Mouse (Mus musculus) right cerebral cortex, postnatal 25 days (tissue): ENCODE measurements at regions not wholly inside any gene's neighbourhood (a gene's known extent, or its start where the extent isn't known, plus 50 kb on each side); places are given as distances from the start of the nearest gene placed in this dataset.
A peak's percentile ranks its signal among the peaks of the same experiment; 100 is the strongest.

Source experiments
- DNase-seq: peaks from one replicate; pipeline ENCODE4 v3.0.0; 2022

DNA sequence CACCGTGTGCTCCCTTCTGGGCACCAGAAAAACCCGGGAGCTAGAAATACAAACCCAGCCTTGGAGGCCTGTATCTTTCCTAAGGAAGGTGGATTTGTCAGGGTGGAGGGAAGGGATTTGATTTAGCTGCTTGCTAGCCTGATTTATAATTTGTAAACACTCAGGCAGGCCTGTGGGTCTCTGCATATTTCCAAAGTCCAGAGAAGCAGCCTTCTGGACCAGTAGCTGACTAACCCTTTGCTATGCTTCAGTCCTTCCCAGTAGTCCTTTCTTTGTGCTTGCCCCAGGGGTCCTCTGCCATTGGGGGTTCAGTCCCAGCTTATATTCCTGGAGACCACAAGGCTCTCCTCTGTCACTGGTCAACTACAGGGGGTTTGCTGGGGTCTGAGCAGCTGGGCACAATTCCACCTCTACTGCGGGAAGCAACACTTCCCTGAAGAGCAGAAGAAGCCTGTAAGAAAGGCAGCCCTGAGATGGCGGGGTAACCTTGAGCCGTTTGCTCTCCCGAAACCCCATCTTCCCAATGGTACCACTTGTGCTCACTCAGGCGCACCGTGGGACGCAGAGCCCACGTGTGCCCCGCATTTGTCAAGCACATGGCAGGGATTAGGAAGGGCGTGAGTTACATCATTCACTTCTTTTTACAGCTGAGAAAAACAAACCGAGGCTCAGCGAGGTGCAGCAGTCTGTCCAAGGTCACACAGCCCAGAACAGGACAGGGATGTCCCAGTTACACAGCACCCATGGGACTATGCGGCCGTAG lies 85.7 kb downstream of the 1700001O22Rik start:
- DNase-seq, result no peak

DNA sequence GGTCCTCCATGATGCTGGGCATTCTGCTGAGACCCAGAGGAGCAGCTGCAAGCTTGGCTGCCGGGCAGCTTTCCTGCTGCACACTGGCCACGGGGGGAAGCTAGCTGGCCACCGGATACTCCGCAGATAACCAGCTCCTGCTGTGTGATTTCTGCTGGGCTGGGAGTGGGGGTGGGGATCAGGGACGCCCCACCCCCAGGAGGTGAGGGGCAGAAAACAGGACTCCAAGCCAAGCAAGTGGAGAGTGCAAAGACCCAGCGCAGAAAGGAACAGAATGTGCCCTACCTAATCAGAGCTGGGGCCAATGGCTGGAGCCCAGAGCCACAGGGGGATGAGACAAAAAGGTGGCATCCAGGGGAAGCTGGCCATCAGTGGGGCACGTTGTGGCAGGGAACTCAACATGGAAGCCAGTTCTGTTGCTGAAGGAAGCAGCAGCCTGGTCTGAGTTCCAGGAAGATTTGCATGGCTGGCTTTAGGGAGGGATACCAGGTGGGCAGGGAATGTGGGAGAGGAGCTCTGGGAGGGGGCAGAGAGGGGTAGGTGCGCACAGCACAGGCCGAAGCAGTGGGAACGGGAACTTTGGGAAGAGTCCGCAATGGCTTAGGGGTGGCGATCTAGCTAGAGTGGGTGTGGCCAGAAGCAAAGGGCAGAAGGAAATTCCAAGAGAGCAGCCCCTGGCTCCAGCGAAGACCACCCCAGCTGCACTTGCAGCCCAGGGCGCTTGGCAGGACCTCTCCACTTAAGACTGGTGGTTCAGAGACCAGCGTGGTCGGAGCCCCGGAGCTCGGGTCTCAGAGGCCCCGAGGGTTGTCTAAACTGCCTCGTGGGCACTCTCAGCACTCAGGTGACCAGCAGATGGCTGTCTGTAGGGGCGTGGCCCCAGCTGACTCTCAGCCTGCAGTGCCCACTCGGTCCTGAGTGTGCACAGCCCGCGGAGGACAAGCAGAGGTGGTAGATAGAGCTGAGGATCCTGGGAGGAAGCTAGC lies 86.6 kb downstream of the 1700001O22Rik start:
- no peak for DNase-seq

DNA sequence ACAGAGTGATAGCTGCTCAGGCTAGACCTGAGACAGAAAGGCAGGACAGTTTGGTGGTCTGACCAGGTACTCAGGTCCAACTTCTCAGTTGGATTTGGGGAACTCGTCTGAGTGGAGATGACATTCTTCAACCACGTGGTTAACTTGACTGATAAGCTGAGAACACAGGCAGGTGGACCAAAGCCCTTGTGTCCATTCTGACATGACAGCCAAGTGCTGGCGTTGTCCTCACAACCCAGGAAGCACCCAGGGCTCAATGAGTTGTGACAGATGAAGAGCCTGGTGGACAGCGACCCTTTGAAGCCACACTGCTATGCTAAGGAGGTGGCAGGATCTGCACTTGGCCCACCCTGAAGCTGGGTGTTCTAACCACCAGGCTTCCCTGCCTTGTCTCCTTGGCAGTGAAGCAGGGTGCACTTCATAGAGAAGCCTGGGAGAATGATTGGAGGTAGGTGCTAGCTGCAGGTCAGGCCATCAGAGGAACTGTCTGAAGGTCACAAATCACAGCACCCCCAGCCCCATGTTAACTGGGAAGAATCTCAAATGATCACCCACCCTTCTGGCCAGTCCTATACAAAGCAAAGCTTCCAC lies 87.6 kb downstream of the 1700001O22Rik start:
- no peak for DNase-seq

DNA sequence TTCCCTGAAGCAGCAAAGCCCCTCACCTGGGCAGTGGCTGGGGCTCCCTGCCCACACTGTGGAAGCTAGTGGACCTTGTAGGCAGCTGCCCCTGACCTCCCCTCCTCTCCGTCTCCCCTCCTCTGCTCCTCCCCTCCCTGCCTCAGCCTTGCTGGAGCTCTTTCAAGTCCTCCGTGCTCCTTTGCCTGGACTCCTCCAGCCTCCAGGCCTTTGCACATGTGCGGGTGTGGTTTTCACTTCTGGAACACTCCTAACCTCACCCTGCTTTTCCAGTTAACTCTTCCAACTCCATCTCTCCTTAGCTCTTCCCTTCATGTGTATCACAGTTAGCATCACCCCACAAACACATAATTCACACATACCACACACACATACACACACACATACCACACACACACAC lies 89.9 kb downstream of the 1700001O22Rik start:
- DNase-seq, result no peak

DNA sequence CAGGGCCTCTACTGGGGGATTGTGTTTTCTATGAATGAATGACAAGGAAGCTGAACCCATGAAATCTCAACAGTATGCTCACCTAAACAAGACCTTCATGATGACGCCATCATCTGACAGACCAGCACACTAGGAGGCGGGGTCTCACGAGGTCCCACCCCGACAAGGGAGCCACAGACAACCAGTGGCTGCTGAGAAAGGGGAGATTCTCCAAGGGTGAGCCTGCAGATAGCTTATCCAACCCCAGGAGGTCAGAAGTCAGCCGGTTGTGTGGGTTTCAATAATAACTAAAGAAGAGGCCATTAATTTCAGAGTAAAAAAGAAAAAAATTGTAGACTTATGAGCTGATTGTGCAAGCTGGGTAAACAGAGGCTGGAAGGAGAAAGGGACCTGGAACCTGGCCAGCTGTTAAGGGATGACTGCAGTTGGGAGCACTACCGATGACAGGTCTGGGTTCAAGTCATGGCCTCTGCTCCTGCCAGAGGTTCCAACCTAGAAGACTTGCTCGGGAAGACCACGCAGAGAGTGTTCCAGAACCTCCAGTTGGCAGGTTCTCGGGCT lies 90.5 kb downstream of the 1700001O22Rik start:
- no peak for DNase-seq

DNA sequence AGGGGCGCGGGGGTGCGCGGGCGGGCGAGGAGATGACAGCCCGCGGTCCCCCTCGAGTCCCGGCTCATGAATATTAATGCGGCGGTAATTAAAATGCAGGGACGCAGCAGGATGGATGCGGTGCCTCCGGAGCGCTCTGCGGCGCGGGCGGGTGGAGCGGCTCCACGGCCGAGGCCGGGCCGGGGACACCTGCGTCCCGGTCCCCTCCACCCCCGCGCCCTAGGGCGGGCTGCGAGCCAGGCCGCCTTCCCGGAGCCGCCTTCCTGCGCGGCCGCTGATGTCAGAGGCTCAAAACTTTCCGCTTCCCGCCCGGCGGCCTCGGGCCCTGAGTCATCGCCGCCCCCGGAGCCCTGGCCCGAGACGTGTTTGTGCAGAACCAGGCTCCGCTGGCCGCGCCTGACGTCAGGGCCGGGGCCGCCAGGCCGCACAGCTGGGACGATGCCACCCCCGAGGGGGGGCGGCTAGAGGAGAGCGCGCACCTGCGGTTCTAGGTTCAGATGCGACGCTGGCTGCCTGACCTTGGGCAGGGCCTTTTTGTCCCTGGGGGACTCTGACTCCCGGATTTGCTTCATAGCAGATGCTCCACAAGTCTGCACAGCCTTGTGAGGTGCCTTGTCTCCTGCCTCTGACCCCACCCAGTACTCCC lies 91.5 kb downstream of the 1700001O22Rik start:
- DNase-seq, result peak; percentile 91

DNA sequence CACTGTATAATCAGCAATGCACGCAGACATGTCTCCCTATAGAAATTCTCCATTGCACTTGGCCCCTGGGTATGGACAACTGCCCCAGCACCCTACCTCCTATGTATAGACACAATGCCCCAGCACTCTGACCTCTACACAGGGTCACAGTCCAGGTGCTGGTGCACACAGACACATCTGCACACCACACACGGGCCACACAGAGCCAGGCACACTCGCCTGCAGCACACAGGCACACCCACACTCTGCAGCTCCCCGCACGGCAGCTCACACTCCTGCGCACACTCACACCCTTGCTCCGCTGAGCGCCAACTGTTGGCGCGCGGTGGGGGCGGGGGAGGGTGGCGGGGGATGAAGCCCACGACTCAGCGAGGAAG lies 92.0 kb downstream of the 1700001O22Rik start:
- no peak for DNase-seq

DNA sequence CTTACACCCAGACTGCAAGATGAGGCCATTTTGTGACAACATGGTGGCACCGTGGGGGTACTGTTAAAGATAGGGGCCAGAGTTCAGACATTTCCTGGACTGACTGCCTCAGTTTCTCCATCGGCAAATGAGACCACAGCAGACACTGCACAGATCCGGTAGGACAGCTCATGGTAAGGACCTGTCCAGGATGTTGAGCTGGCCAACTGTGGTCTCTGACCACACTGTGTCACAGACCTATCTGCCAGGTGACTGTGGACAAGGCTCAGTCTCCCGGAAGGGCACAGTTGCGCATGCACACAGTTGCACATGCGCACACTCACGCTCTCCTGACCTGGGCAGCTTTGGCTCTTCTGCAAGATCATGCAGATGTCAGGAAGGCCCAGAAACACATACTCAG lies 92.6 kb downstream of the 1700001O22Rik start:
- DNase-seq, result no peak

DNA sequence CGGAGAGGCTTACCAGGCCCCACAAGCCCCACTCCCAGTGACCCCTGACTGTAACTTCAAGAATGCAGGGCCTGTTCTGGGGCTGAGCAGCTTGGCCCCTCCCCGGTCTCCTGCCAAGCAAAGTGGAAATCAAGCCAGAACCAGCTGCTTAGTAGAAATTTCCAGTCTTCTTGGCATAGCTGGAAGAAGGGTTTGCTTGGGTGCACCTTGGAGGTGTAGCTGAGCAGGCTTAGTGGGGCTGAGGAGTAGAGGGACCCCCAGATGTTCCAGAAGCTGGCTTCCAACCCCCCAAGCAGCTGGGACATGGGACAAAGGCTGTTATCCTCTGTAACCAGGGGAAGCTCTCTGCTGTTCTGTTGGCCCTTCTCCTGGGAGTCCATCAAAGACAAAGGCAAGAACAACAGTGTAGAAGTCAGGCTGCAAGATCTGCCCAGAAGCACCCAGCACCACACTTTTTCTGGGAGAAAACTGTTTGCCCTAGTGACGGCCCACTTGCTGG lies 94.0 kb downstream of the 1700001O22Rik start:
- no peak for DNase-seq

DNA sequence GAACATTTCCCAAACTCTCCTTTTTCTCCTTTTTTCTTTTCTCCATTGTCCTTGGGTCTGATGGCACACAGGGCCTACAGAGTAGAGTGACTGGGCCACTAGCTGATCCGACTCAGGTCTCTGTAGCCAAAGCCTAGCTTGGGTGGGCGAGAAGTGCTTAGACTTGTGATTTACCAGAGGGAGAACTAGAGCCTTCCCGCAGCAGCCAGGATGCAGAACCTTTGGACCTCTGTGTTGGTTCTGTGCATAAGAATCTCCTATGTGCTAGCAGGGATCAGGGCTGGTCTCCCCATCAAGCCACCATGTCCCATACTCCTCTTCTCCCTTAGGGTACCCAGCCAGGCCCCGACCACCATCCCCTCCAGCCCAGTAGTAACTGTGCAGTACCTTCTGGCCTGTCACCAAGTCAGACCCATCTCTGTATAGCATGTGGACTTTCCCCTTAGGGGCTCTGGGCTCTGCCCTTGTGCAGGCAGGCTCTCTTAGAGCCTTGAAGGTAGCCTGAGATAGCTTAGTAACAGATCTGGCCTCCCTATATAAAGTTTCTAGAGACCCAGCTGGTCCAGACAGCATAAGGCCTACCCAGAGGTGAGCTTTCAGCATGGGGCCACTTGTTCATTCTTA lies 94.6 kb downstream of the 1700001O22Rik start:
- DNase-seq, result no peak

DNA sequence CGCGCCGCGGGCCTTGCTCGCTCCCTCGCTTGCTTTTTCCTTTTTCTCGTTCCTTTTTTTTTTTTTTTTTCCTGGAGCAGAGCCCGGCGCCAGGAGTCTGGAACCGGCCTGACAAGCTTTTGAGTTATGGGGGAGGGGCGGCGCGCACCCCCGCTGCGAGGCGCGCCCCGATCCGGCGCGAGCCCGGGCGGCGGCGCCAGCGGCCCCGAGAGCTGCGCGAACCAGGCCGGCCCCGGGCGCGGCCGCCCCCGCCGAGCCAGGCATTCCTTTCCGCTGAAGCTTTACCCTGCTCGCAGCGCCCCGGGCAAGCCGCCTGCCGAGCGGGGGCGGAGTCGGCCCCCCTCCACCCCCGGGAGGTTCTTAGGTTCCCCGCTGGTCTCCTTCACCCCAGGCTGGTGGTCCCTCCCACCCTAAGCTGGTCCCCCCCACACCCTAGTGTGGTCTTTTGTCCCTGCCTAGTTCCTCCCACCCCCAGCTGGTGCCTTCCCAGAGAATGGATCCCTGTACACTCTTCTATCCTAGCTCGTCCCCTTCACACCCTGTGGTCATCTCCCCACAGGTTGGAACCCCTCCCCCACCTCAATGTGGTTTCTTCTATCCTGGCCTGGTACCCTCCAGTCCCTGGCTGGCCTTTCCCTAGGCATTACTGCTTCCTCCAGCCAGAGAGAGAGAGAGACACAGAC lies 95.3 kb downstream of the 1700001O22Rik start:
- DNase-seq, result peak; percentile 80

DNA sequence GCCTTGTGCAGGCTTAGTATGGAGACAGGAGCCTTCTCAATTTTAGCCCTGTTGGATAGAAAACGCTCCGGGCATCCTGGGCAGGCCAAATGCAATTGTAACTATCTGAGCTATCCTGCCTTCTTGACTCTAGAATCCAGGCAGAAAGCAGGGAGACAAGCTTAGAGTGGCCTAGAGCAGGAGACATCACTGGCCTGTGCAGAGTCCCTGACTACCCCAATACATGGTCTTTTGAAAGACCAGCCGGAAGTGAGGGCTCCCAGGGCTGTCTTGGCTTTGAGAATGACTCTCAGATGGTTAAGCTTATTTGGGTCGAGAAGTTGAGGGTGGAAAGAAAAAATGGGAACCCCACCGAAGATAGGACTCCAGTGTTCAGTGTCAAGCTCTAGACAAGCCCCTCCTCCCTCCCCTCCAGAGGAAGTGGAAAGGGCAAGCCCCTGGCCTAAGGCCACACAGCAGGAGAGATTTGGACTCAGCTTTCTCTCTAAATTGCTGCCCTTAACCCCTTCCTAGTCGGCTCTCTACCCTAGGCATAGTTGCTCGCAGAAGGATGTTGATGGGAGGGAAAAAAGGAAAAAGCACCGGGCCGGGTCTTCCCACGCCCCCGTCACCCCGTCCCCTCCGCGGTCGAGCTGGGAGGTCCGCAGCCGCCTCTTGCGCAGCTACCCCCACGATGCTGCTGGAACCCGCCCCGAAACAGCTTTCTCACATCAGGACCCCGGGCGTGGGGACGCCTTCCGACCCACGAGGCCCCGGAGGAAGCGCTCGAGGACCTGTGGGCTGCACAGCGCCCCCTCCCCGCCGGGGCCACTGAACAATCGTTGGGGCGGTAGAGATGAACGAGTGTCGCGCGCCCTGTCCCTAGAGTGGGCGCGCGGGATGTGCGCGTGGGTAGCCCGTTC lies 96.1 kb downstream of the 1700001O22Rik start:
- DNase-seq, result no peak

DNA sequence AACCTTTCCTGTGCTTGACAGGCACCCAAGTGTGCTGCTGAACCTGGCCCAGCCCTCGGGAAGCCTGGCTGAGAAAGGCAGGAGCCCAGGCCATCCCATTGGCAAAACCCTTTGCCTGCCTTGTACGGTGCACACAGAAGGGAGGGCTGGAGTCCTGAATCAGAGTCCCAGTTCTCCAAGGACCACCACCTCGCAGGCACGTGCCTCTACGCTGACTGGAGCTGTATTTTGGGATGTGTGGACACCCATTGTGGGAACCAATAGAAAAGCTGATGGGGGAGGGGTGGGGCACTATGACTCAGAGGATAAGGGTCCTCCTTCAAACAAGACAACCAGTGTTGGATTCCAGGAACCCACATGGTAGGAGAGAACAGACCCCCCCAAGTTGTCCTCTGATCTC lies 97.4 kb downstream of the 1700001O22Rik start:
- no peak for DNase-seq

DNA sequence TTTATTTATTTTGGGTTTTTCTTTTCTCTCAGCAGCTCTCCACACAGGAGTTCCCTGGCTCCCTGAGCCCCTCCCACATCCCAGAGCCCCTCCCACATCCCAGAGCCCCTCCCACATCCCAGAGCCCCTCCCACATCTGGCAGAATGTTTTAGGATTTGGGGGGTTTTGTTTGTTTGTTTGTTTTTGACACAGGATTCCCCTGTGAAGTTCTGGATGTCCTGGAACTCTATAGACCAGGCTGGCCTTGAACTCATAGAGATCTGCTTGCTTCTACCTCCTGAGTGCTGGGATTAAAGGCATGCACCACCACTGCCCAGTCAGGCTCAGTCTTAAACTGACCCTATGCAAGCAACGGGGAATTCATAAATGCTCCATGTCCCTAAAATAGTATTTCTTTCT lies 100.2 kb downstream of the 1700001O22Rik start:
- DNase-seq, result no peak

DNA sequence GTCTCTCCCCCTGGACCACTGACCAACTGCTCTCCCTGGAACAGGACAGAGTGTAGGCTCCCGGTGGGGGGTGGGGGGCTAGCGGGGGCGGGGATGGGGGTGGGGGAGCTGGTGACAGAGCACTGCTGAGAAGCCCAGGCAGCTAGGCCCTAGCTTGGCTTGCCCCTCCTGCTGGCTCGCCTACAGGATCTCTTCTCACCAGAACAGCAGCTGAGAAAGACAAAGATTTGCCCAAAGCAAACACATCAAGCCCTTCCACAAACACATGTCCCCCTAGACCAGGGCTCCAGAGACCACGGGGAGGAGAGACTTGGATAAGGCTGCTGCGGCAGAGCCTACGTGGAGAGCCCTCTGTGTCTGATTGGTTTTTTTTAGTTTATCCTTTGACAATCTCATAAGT lies 100.8 kb downstream of the 1700001O22Rik start:
- DNase-seq, result no peak

DNA sequence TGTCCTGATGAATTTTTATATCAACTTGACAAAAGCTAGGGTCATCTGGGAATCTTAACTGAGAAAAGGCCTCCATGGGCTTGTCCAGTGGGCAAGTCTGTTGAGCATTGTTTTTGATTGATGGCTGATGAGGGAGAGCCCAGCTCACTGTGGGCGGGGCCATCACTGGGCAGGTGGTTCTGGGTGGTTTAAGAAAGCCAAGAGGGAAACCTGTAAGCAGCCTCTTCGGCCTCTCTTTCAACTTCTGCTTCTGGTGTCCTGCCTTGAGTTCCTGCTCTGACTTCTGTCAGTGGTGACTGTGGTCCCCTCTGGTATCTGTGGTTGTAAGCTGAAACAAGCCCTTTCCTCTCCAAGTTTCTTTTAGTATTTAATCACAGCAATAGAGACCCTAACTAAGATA lies 102.6 kb downstream of the 1700001O22Rik start:
- DNase-seq, result no peak

DNA sequence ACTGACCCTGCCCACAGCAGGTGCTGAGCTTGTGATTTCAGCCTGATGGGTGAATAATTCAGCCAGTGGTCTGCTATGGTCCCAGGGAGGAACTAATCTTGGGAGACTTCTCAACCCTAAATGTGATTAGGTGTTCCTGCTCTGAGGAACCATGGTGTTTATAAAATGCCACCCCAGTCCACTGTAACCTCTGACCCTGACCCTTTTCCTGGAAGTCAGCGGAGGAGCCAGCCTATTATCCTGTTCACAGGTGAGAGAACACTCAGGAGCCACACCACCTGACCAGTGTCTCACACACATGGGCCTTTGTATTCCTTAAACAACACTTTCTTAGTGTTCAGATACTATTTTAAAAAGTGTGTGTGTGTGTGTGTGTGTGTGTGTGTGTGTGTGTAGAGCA lies 103.0 kb downstream of the 1700001O22Rik start:
- no peak for DNase-seq

DNA sequence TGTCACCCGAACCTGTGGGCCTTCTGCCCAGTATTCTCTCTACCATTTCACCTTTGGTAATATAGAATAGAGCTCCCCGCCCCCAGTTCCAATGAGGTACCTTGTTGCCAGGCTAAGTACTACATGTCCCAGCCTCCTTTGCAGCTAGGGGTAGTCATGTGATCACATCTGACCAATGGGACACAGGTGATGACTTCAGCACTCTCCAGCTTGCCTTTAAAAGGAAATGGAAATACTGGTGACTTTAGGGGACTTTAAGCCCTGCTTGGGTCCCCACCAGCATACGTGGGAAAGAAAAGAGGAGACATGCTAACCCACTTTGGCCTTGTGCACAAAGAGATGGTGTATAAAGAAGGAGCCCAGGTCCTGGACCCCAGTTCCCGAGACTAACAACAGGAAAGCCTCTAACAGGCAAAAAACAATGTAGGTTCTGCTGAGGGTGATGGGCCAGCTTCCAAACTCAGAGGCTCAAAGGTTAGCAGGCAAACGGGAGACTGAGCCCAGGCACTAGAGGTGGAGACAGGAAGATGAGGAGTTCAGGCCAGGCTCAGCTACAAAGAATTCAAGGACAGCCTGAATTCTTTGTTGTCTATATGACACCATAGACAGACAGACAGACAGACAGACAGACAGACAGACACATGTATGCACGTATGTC lies 103.5 kb downstream of the 1700001O22Rik start:
- DNase-seq, result peak; percentile 82

DNA sequence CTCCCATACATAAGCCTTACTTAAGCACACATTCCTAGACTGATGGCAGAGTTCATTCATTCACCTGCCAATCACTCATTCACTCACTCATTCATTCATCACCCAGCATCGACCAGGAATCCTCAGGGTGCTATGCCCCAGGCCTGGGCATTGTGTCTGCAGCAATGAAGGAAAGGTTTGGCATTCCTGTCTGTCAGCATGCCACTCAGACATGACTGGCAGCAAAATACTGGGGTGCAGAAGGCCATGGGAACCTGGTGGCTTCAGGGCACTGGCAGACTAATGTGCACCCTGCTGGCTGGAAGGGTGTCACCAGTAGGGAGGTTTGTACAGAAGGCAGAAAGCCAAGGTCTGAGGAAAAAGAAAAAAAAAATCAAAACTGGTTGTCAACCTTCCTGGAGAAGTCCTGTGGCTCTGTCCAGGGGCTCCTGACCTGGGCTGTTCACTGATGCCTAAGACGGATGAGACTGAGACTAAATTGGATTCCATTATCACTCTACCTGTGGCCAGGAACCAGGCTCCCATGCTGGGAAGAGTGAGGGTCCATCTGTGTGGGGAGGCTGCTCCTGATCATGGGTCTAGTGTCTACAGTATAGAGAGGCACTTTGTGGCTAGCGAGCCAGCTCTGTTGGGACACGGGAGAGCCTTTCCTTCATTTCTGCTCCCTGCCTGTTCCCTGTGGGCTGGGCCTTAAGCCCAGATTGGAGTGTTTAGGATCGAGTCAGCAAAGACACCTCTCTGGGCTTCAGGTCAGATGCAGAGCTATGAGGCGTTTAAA lies 104.1 kb downstream of the Cstad start:
- no peak for DNase-seq
